Mouse (Mus musculus) T-cell, adult 2 months (primary cell): Measurements from ENCODE around the gene Rph3al.

ENCODE experiments used
- DNase-seq: peaks from one replicate; pipeline ENCODE4 v3.0.0; 2022; ENCODE audit warnings: low spot score

Rph3al gene

GRCm38 (mm10) chr11:75950459-75950858 is 12.2 kb upstream of the Rph3al start:
- DNase-seq: no peak

GRCm38 (mm10) chr11:75948789-75949188 is 10.6 kb upstream of the Rph3al start:
- DNase-seq: no peak

GRCm38 (mm10) chr11:75947223-75947622 is 9.0 kb upstream of the Rph3al start:
- no peak for DNase-seq

GRCm38 (mm10) chr11:75945805-75946450 is 7.7 kb upstream of the Rph3al start:
- DNase-seq: no peak

GRCm38 (mm10) chr11:75937370-75937871 is 808 bp downstream of the Rph3al start:
- peak; percentile 48 for DNase-seq

GRCm38 (mm10) chr11:75935819-75936430 is 2.3 kb downstream of the Rph3al start:
- peak; percentile 65 for DNase-seq

GRCm38 (mm10) chr11:75934425-75934824 is 3.8 kb downstream of the Rph3al start:
- no peak for DNase-seq

- no peak for DNase-seq
Measured at GRCm38 (mm10) chr11:75933371-75933770, 4.9 kb downstream of the Rph3al start.

- no peak for DNase-seq
Measured at GRCm38 (mm10) chr11:75930911-75931678, 7.1 kb downstream of the Rph3al start.

- no peak for DNase-seq
Measured at GRCm38 (mm10) chr11:75930208-75930607, 8.0 kb downstream of the Rph3al start.

GRCm38 (mm10) chr11:75927881-75928280 is 10.3 kb downstream of the Rph3al start:
- DNase-seq: no peak

GRCm38 (mm10) chr11:75926431-75927312 is 11.6 kb downstream of the Rph3al start:
- DNase-seq: peak; percentile 67

- DNase-seq: no peak
Measured at GRCm38 (mm10) chr11:75925801-75926200, 12.4 kb downstream of the Rph3al start.

- no peak for DNase-seq
Measured at GRCm38 (mm10) chr11:75922741-75923140, 15.5 kb downstream of the Rph3al start.

GRCm38 (mm10) chr11:75919139-75919538 is 19.1 kb downstream of the Rph3al start:
- no peak for DNase-seq

GRCm38 (mm10) chr11:75917340-75917739 is 20.9 kb downstream of the Rph3al start:
- no peak for DNase-seq

- peak; percentile 78 for DNase-seq
Measured at GRCm38 (mm10) chr11:75913953-75914352, 24.3 kb downstream of the Rph3al start.

GRCm38 (mm10) chr11:75912944-75913657 is 25.1 kb downstream of the Rph3al start:
- DNase-seq: peak; percentile 35

GRCm38 (mm10) chr11:75911962-75912361 is 26.3 kb downstream of the Rph3al start:
- DNase-seq: no peak

GRCm38 (mm10) chr11:75909702-75910429 is 28.4 kb downstream of the Rph3al start:
- no peak for DNase-seq

- no peak for DNase-seq
Measured at GRCm38 (mm10) chr11:75907406-75907805, 30.8 kb downstream of the Rph3al start.
